Mouse (Mus musculus) adrenal gland, postnatal 10 days (tissue): ENCODE measurements at regions not wholly inside any gene's neighbourhood (a gene's known extent, or its start where the extent isn't known, plus 50 kb on each side); places are given as distances from the start of the nearest gene placed in this dataset.

Experiments
- DNase-seq: peaks from one replicate; pipeline ENCODE4 v3.0.0; 2021; ENCODE audit warnings: mixed read lengths

GRCm38 (mm10) chr15:97577196-97577595 lies 128.4 kb downstream of the Rpap3 start:
- no peak for DNase-seq

- DNase-seq: no peak
Measured at GRCm38 (mm10) chr15:97572639-97573038, 133.0 kb downstream of the Rpap3 start.

DNA sequence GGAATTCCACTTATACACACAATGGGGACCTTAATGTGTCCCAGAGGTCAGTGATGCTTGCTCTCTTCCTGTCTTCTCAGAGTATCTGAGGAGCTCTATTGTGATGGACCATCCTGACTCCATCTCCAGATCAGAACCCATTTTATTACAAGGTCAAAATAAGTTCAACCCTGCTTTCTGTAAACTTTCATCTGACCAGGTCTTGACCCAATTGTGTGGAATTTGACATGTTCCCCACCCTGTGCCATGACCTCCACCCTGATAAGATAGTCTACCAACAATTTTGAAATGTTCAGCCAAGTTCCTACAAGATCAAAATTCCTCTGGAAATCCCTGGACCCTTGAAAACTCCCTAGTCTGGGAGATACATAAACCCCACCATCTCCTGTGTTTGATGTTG lies 133.7 kb downstream of the Rpap3 start:
- DNase-seq: no peak

DNA sequence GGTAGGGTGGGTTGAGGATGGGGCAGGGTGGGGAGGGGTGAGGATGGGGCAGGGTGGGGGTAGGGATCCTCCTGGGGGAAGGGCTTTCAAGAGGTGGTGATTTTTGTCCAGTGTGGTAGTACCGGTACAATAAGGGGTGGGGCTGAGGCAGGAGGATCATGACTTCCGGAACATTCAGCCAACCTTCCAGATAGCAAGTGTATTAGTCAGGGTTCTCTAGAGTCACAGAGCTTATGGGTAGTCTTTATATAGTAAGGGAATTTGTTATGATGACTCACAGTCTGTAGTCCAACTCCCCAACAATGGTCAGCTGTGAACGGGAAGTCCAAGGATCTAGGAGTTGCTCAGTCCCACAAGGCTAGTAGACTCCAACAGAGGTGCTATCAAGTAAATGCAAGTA lies 145.5 kb downstream of the Rpap3 start:
- DNase-seq: no peak

GRCm38 (mm10) chr15:97558725-97559124 lies 146.9 kb downstream of the Rpap3 start:
- DNase-seq: no peak

- DNase-seq: no peak
Measured at GRCm38 (mm10) chr15:97548354-97548753, 157.3 kb downstream of the Rpap3 start.

- no peak for DNase-seq
Measured at GRCm38 (mm10) chr15:97545034-97545433, 160.6 kb downstream of the Rpap3 start.

GRCm38 (mm10) chr15:97541646-97542045 lies 164.0 kb downstream of the Rpap3 start:
- DNase-seq: no peak

GRCm38 (mm10) chr15:97536145-97536544 lies 169.5 kb downstream of the Rpap3 start:
- no peak for DNase-seq

- no peak for DNase-seq
Measured at GRCm38 (mm10) chr15:97534878-97535277, 170.7 kb downstream of the Rpap3 start.

DNA sequence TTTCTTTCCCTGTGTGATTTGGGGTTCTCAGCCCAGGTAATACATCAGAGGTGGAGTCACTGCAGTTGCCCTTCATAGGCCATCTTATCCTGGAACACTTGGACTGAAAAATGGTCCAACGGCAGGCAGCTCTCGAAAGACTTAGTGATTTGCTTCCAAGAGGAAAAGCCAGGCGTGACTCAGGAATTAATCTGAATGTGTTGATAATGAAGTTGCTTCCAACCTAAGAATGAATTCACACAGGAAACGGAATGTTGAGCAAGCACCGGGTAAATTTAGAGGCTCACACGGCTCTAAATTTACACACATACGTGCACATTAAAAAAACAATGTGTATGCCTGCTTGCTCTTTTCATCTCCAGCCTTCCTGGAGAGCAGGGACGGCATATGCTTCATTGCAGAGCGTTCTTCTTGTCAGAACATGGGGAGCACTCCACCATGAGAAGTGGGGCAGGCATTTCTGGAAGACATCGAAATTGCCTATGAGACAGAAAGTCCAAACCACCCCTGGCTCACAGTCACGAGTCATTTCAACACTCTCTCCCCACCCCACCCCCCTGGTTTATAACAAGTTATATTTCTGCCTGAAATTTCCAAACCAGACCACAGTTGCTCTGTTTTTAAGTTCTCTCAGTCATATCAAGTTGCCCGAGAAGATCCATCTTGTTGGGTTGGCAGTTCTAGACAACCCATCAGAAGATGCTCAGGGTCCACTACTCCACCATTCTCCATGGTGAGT lies 171.9 kb downstream of the Rpap3 start:
- no peak for DNase-seq

GRCm38 (mm10) chr15:97532346-97532910 lies 173.2 kb downstream of the Rpap3 start:
- DNase-seq: no peak

DNA sequence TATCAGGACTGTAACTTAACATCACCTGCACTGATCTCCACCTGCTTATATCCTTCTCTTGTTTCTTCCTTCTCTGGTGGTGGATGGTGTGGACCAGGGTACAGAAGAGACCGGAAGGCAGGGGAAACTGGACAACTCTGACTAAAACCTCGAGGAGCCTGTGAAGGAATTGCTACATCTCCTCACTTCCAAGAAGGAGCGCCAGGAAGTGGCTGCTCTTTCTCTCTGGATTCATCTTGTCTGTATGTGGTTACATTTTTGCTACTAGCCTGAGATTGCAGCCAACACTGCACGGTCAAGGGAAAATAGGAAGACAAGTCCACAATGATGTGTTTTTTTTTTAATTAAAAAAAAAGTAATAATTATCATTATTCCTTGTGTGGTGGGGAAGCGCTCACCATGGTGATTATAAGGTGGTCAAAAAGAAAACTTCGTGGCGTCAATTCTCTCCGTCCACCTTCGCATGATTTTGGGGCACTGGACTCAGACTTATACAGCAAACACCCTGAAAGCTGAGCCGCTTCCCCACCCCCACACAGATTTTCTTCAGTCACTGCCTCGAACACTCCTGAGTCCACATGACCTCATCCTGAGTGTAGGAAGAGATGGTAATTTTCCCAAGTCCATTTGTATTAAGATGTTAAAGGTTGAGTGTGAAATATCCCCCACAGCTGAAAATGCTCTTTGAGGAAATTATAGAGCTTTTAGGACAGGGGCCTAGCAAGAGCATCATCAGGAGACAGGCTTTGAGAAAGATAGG lies 177.2 kb downstream of the Rpap3 start:
- no peak for DNase-seq

DNA sequence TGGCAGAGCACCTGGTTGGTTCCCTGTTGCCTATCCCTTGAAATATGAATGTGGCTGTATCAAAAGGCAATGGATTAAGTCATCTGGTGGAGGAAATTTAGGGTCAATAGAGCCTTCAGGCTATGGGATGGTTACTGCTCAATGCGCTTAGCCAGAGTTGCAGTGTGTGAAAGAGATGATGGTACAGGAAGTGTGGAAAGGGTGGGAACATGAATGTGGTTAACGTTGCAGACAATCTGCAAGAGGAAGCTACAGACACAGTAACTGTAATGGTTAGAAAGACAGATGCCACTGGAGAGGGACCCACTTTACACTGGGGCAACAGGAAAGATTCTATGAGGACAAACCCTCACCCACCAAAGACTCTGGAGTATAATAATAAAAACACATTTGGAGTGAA lies 185.2 kb downstream of the Rpap3 start:
- DNase-seq: no peak

DNA sequence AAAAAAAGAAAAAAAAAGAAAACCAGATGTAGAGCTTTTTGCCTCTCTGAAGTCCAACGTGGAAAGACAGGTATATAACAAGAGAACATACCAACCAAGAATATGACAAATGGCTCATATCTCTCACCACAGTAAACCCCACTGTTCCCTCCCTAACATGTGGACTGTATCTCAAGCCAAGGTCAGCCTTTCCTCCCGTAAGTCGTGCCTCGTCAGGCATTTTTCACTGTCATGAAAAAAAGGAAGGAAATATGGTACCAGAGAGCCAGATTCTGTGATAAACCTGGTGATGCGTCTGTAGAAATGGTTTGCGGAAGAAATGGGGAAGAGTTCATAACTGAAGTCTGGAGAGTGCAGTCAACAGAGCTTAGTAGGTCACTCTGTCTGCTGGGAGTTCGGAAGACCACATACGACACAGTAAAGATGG lies 185.7 kb downstream of the Rpap3 start:
- no peak for DNase-seq

GRCm38 (mm10) chr15:97517926-97518325 lies 187.7 kb downstream of the Rpap3 start:
- peak; percentile 53 for DNase-seq

DNA sequence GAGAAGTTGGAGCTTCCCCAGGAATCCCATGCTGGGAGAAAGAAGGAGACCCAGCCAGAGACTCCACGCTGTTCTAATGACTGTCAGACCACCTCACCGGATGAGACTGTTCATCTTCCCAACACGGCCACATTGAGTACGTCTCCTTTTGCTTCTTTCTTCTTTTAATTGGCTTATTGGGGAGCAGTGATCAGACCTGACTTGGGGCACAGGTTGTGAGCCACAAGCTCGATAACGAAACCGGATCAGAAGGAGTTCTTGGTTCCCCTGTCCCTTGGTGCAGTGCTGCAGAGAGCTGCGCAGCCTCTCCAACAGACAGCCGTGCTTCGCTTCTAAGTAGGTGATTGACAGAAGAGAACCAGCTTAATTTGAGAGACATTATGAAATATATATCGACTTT lies 188.4 kb downstream of the Rpap3 start:
- no peak for DNase-seq

- no peak for DNase-seq
Measured at GRCm38 (mm10) chr15:97515773-97516172, 189.9 kb downstream of the Rpap3 start.

- no peak for DNase-seq
Measured at GRCm38 (mm10) chr15:97507656-97508306, 197.8 kb downstream of the Rpap3 start.

DNA sequence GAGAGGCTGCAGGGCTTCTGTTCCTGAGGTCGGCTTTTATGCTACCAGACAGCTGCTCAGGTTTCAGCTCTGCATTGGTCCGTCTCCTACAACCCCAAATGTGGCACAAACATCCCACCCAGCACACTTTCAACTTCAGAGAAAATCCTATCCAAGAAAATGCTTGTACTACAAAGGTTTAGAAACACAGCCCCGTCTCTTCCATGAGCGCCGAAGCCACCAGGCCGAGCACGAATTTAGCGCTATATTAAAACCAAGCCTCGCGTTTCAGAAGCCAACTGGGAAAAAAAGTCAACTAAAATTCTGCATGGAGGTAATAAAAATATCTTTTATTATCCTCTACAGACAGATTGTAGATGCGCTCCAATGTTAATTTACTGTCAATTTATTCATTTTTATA lies 198.4 kb downstream of the Rpap3 start:
- DNase-seq: no peak

DNA sequence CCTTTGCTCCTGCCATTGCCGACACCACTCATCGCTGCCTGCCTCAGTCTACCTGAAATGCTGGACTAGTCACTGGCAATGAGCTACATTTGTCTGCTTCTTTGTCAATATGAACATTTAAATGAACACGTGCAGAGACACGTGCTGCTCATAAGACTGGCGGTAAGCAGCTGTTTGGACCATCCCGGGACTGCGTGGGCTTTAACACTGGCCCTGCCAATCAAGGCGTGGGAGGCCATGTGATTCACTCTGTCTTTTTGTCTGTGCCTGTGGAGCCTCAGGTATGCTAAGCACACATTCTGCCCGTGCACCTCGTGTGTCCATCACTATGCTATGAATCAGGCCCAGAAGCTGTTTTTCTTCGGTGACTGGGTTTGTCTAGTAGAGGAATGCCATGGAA lies 199.9 kb downstream of the Rpap3 start:
- DNase-seq: no peak

DNA sequence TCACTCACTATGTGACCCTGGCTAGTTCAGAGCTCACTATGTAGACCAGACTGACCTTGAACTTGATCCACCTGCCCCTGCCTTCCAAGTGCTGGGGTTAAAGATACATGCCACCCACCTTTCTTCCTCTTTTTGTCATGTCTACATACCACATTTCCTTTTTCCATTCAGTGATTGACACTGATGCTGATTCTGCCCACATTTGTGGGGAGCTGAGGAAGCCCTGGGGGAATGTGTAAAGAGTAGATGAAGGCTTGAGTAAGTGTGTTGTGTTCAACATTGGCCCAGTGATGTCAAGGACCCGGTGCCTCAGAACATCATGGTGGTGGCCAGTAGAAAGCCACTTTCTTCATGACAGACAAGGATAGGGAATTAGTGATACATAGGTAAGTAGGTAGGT lies 201.3 kb downstream of the Rpap3 start:
- no peak for DNase-seq

DNA sequence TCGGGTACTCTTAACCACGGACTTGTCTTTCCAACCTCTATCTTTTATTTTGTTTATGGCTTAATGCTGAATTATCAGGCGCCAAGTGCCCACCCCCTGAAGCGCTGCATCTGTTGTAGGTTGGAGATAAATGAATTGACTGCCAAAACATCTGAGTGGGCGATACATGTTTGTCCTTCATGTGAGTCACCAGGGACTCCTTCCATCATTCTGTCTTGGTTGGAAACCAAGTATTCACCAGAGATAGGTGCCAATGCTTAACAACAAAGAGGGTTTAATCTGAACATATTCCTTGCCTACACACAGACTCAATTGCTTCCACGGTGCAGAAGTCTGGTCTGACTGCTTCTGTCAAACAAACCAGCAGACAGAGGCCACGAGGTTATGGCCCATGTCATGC lies 203.6 kb downstream of the Rpap3 start:
- DNase-seq: no peak
